Mouse (Mus musculus): ENCODE results near the gene Gys1. TPM values are rescaled to one million over a fixed set of nuclear protein-coding genes. Genes with fewer than 3 reads are reported as not detected.
"Not testable (repeated sequence)": the region's sequence is repeated elsewhere in the genome, so short reads cannot be mapped to it uniquely, and the experiment has no call there.

Gene Gys1
- polyA plus RNA-seq, 2 experiments = 35.8 to 44.1 TPM

GRCm38 (mm10) chr7:45458748-45459563, 24.3 kb downstream of the Gys1 start:
- peak; percentile 66 for ATAC-seq (ENCODE audit: low FRiP score, low read depth)
- Histone ChIP-seq H3K36me3 (ENCODE audit: control insufficient read depth, insufficient read depth, low read length) (peaks cover 70% of the 10 kb centered on the region), H3K4me3 (replicated peaks; ENCODE audit: low read length) (peak overlapping the region; percentile 73), H3K4me2 (replicated peaks; ENCODE audit: low read depth, low read length, severe bottlenecking) (peak overlapping the region; percentile 83), H3K27me3 (ENCODE audit: control insufficient read depth, insufficient read depth, low read length) (no peaks in the 10 kb centered on the region), H3K9me3 (ENCODE audit: control insufficient read depth, low read length) (no peaks in the 10 kb centered on the region), H3K9ac (ENCODE audit: low read depth, low read length, severe bottlenecking) (peak overlapping the region; percentile 67), H3K27ac (replicated peaks; ENCODE audit: low read depth, low read length) (peak overlapping the region; percentile 88), H3K4me1 (ENCODE audit: control insufficient read depth, insufficient read depth, low read length) (peaks cover 32% of the 10 kb centered on the region)
- WGBS = under 1% methylated on average over 37 of the region's 43 CpGs
- no peak for TF ChIP-seq POLR2A (IDR thresholded peaks at IDR 0.05; ENCODE audit: borderline replicate concordance, extremely low read depth, insufficient read depth, insufficient read length)
- DNase-seq (ENCODE audit: low spot score) = peak; percentile 85

GRCm38 (mm10) chr7:45459564-45460140, 25.0 kb downstream of the Gys1 start, which contains the start of gene Ftl1:
Gene Ftl1, minus strand, starts transcription at chr7:45459884.
- H3K9me3 ChIP-seq (ENCODE audit: control insufficient read depth, low read length); H3K27me3 ChIP-seq (ENCODE audit: control insufficient read depth, insufficient read depth, low read length): not testable (repeated sequence)
- DNase-seq (ENCODE audit: low spot score) = peak; percentile 100
- H3K9ac ChIP-seq (ENCODE audit: low read depth, low read length, severe bottlenecking) = peak within 1 kb of the TSS; percentile 67
- H3K4me1 ChIP-seq (ENCODE audit: control insufficient read depth, insufficient read depth, low read length) = peaks cover 32% of the 10 kb centered on the region
- WGBS = under 1% methylated on average over 24 of the region's 37 CpGs
- peak within 1 kb of the TSS; percentile 73 for H3K4me3 ChIP-seq (replicated peaks; ENCODE audit: low read length)
- peak within 1 kb of the TSS; percentile 83 for H3K4me2 ChIP-seq (replicated peaks; ENCODE audit: low read depth, low read length, severe bottlenecking)
- peak within 1 kb of the TSS; percentile 88 for H3K27ac ChIP-seq (replicated peaks; ENCODE audit: low read depth, low read length)
- peak; percentile 93 for ATAC-seq (ENCODE audit: low FRiP score, low read depth)
- peaks cover 66% of the 10 kb centered on the region for H3K36me3 ChIP-seq (ENCODE audit: control insufficient read depth, insufficient read depth, low read length)
- peak; percentile 90; the same call in 1 of the 2 replicates for TF ChIP-seq POLR2A (IDR thresholded peaks at IDR 0.05; ENCODE audit: borderline replicate concordance, extremely low read depth, insufficient read depth, insufficient read length)

GRCm38 (mm10) chr7:45460377-45460776, 25.7 kb downstream of the Gys1 start:
- WGBS = 73% methylated on average over 7 of the region's 7 CpGs
- Histone ChIP-seq H3K36me3 (ENCODE audit: control insufficient read depth, insufficient read depth, low read length) (peaks cover 66% of the 10 kb centered on the region), H3K4me1 (ENCODE audit: control insufficient read depth, insufficient read depth, low read length) (peaks cover 32% of the 10 kb centered on the region), H3K4me2 (replicated peaks; ENCODE audit: low read depth, low read length, severe bottlenecking) (peak overlapping the region; percentile 69), H3K9me3 (ENCODE audit: control insufficient read depth, low read length) (no peaks in the 10 kb centered on the region), H3K4me3 (replicated peaks; ENCODE audit: low read length) (peak overlapping the region; percentile 73), H3K27ac (replicated peaks; ENCODE audit: low read depth, low read length) (peak overlapping the region; percentile 88), H3K27me3 (ENCODE audit: control insufficient read depth, insufficient read depth, low read length) (no peaks in the 10 kb centered on the region), H3K9ac (ENCODE audit: low read depth, low read length, severe bottlenecking) (peak overlapping the region; percentile 43)
- no peak for ATAC-seq (ENCODE audit: low FRiP score, low read depth)
- DNase-seq (ENCODE audit: low spot score) = no peak
- no peak for TF ChIP-seq POLR2A (IDR thresholded peaks at IDR 0.05; ENCODE audit: borderline replicate concordance, extremely low read depth, insufficient read depth, insufficient read length)

GRCm38 (mm10) chr7:45460860-45461314, 26.2 kb downstream of the Gys1 start:
- Histone ChIP-seq H3K4me2 (replicated peaks; ENCODE audit: low read depth, low read length, severe bottlenecking) (peak overlapping the region; percentile 69), H3K4me1 (ENCODE audit: control insufficient read depth, insufficient read depth, low read length) (peaks cover 36% of the 10 kb centered on the region), H3K4me3 (replicated peaks; ENCODE audit: low read length) (peak overlapping the region; percentile 73; the same call in 1 of the 2 replicates), H3K9ac (ENCODE audit: low read depth, low read length, severe bottlenecking) (no peak overlapping the region), H3K27ac (replicated peaks; ENCODE audit: low read depth, low read length) (peak overlapping the region; percentile 88), H3K27me3 (ENCODE audit: control insufficient read depth, insufficient read depth, low read length) (no peaks in the 10 kb centered on the region), H3K36me3 (ENCODE audit: control insufficient read depth, insufficient read depth, low read length) (peaks cover 63% of the 10 kb centered on the region), H3K9me3 (ENCODE audit: control insufficient read depth, low read length) (no peaks in the 10 kb centered on the region)
- DNase-seq (ENCODE audit: low spot score) = peak; percentile 86
- 11% methylated on average over 13 of the region's 13 CpGs for WGBS
- no peak for TF ChIP-seq POLR2A (IDR thresholded peaks at IDR 0.05; ENCODE audit: borderline replicate concordance, extremely low read depth, insufficient read depth, insufficient read length)
- peak; percentile 17; the same call in 1 of the 2 replicates for ATAC-seq (ENCODE audit: low FRiP score, low read depth)

- Histone ChIP-seq H3K4me2 (replicated peaks; ENCODE audit: low read depth, low read length, severe bottlenecking) (no peak overlapping the region), H3K9me3 (ENCODE audit: control insufficient read depth, low read length) (no peaks in the 10 kb centered on the region), H3K36me3 (ENCODE audit: control insufficient read depth, insufficient read depth, low read length) (peaks cover 59% of the 10 kb centered on the region), H3K27me3 (ENCODE audit: control insufficient read depth, insufficient read depth, low read length) (no peaks in the 10 kb centered on the region), H3K9ac (ENCODE audit: low read depth, low read length, severe bottlenecking) (no peak overlapping the region), H3K4me1 (ENCODE audit: control insufficient read depth, insufficient read depth, low read length) (peaks cover 39% of the 10 kb centered on the region), H3K27ac (replicated peaks; ENCODE audit: low read depth, low read length) (peak overlapping the region; percentile 88), H3K4me3 (replicated peaks; ENCODE audit: low read length) (no peak overlapping the region)
- ATAC-seq (ENCODE audit: low FRiP score, low read depth) (no peak), DNase-seq (ENCODE audit: low spot score) (no peak)
- TF ChIP-seq POLR2A (IDR thresholded peaks at IDR 0.05; ENCODE audit: borderline replicate concordance, extremely low read depth, insufficient read depth, insufficient read length) = no peak
- WGBS = 52% methylated on average over 4 of the region's 5 CpGs
These were observed 26.7 kb downstream of the Gys1 start for GRCm38 (mm10) chr7:45461326-45461725.

Measured in limb, embryonic 14.5 days (tissue).